8 mouse cellular contexts compared by ENCODE assay signal in the genomic region with DNA sequence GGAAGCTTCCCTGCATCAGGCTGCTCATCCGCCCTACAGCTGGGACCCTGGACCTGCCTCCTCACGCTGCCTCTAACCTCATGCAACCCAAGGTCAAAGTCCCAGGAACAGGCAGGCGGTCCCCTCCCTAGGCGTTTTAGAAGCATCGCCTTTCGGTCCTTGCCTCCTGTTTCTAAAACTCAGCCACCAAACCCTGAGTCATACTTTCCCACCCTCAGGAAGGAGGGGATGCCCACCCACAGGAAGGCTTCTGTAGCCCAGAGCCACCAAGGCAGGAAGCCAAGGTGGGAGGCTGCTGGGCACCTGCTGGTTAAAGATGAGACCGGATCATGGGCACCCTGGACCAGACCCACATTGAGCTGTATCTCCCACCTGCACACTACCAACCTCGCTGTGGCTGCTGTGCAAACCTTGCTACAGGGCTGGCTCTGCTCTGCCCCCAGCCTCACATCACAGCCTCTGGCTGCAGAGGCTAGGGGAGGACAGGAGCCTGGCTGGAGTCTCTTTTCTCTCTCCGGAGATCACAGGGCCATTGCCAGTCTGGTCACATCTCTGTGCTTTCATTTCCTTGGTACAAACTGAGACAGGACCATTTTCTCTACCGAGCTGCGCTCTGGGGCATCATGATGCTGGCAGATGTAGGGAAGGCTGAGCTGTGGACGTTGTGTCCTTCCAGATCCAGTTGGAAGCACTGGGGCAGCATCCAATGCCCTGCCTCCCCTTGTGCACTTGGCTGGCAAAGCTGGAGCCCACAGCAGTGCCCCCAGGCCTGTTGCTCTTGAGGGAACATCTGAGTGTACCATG.
DNase-seq lines count a peak whose midpoint lies in the region; ATAC-seq and TF ChIP-seq lines count a peak whose summit lies in the region.
"Had no signal": no experiment of that assay in that cellular context is flagged by ENCODE, and none has a peak within 500 bp of the region (broad histone marks: within the 10 kb centered on the region; RNA-seq: fewer than 3 reads in every experiment).

No protein-coding gene starts in this region.

- 35% methylated on average over 12 of the region's 12 CpGs for WGBS in forebrain, embryonic 15.5 days
- WGBS in midbrain, embryonic 15.5 days: 37% methylated on average over 12 of the region's 12 CpGs

- H3K4me2 ChIP-seq in forebrain, embryonic 15.5 days (replicated peaks): peak overlapping the region; percentile 69
- peak overlapping the region; percentile 53 for H3K4me2 ChIP-seq in midbrain, embryonic 15.5 days

- TF ChIP-seq CTCF in testis, adult 2 months (IDR thresholded peaks at IDR 0.05; ENCODE audit: control insufficient read depth, insufficient read depth, insufficient replicate concordance, low read depth, low read length): no peak

- no peaks in the 10 kb centered on the region for H3K36me3 ChIP-seq in testis, adult 2 months (ENCODE audit: control insufficient read depth, insufficient read depth, low read length)
- no peaks in the 10 kb centered on the region for H3K36me3 ChIP-seq in forebrain, embryonic 15.5 days
- no peaks in the 10 kb centered on the region for H3K36me3 ChIP-seq in midbrain, embryonic 15.5 days (replicated peaks)

- H3K9ac ChIP-seq in forebrain, embryonic 15.5 days (replicated peaks): peak overlapping the region; percentile 54
- H3K9ac ChIP-seq in midbrain, embryonic 15.5 days: peak overlapping the region; percentile 21; the same call in 1 of the 2 replicates

- DNase-seq in testis, postnatal 10 days (ENCODE audit: low spot score): no peak
- peak; percentile 72 for DNase-seq in layer of hippocampus, adult 9-11 months
- no peak for DNase-seq in spleen, postnatal 36 days (ENCODE audit: low spot score in 2 of 2)
- DNase-seq in adrenal gland, adult 18-20 months (ENCODE audit: low spot score in 2 of 2): no peak

- no peaks in the 10 kb centered on the region for H3K9me3 ChIP-seq in forebrain, embryonic 15.5 days
- H3K9me3 ChIP-seq in midbrain, embryonic 15.5 days: no peaks in the 10 kb centered on the region

- H3K4me1 ChIP-seq in testis, adult 2 months (ENCODE audit: control insufficient read depth, insufficient read depth, low read length): peaks cover 18% of the 10 kb centered on the region
- peaks cover 62% of the 10 kb centered on the region for H3K4me1 ChIP-seq in forebrain, embryonic 15.5 days
- peaks cover 69% of the 10 kb centered on the region for H3K4me1 ChIP-seq in midbrain, embryonic 15.5 days

- TF ChIP-seq POLR2A in testis, adult 2 months (IDR thresholded peaks at IDR 0.05; ENCODE audit: control insufficient read depth, low read depth, low read length): no peak

- H3K4me3 ChIP-seq in testis, adult 2 months (ENCODE audit: control insufficient read depth, low read depth, low read length): peak overlapping the region; percentile 35
- H3K4me3 ChIP-seq in forebrain, embryonic 15.5 days: peak overlapping the region; percentile 38
- H3K4me3 ChIP-seq in midbrain, embryonic 15.5 days: peak overlapping the region; percentile 27
- H3K4me3 ChIP-seq: myocyte had no signal

- H3K27ac ChIP-seq in testis, adult 2 months (ENCODE audit: control insufficient read depth, insufficient read depth, low read depth, low read length): no peak overlapping the region
- H3K27ac ChIP-seq in forebrain, embryonic 15.5 days (replicated peaks): peak overlapping the region; percentile 94
- H3K27ac ChIP-seq in midbrain, embryonic 15.5 days: peak overlapping the region; percentile 80

- H3K27me3 ChIP-seq in testis, adult 2 months (ENCODE audit: control insufficient read depth, insufficient read depth, low read length): no peaks in the 10 kb centered on the region
- H3K27me3 ChIP-seq in forebrain, embryonic 15.5 days: no peaks in the 10 kb centered on the region
- no peaks in the 10 kb centered on the region for H3K27me3 ChIP-seq in midbrain, embryonic 15.5 days (replicated peaks)

- no peak for ATAC-seq in forebrain, embryonic 15.5 days (replicated peaks)
- ATAC-seq in midbrain, embryonic 15.5 days (replicated peaks): peak; percentile 34; the same call in 1 of the 2 replicates
